Mouse (Mus musculus) C2C12 (cell line): ENCODE data around the gene Col4a1. TPM values are rescaled to one million over a fixed set of nuclear protein-coding genes. Genes with fewer than 3 reads are reported as not detected.
A peak's percentile ranks its signal among the peaks of the same experiment; 100 is the strongest.

Experiments used
- H3K27me3 ChIP-seq: one replicate; pipeline ENCODE4 v1.6.1; 2011; ENCODE audit not compliant: control insufficient read depth, insufficient read depth, insufficient read length
- H3K36me3 ChIP-seq: one replicate; pipeline ENCODE4 v1.6.1; 2011; ENCODE audit not compliant: control insufficient read depth, insufficient read depth
- H3K4me3 ChIP-seq: one replicate; pipeline ENCODE4 v1.5.1; 2011; ENCODE audit warnings: mild to moderate bottlenecking, control low read depth; ENCODE audit not compliant: poor library complexity, insufficient read depth, severe bottlenecking
- H3K79me2 ChIP-seq: one replicate; pipeline ENCODE4 v1.6.1; 2011; ENCODE audit not compliant: control insufficient read depth, insufficient read depth
- H3K79me3 ChIP-seq: one replicate; pipeline ENCODE4 v1.6.1; 2011; ENCODE audit warnings: low read depth, control low read depth
- H3ac ChIP-seq: one replicate; pipeline ENCODE3; 2011; ENCODE audit warnings: low read depth; ENCODE audit not compliant: control insufficient read depth, insufficient read length
- CEBPB ChIP-seq: IDR thresholded peaks from one replicate; pipeline ENCODE4 v1.6.1; 2011; ENCODE audit warnings: low read depth, mild to moderate bottlenecking, control low read depth, moderate library complexity
- CTCF ChIP-seq: IDR thresholded peaks from one replicate; pipeline ENCODE4 v1.5.1; 2011; ENCODE audit not compliant: control insufficient read depth, insufficient read depth, insufficient read length
- FOSL1 ChIP-seq: IDR thresholded peaks from one replicate; pipeline ENCODE4 v1.8.0; 2011; ENCODE audit warnings: mild to moderate bottlenecking, low read length; ENCODE audit not compliant: poor library complexity, insufficient read depth, severe bottlenecking
- MAX ChIP-seq: IDR thresholded peaks from one replicate; pipeline ENCODE4 v1.6.1; 2011; ENCODE audit warnings: mild to moderate bottlenecking, control low read depth
- MYOD1 ChIP-seq: IDR thresholded peaks from one replicate; pipeline ENCODE4 v1.6.1; 2011; ENCODE audit warnings: low read depth; ENCODE audit not compliant: control insufficient read depth, insufficient read length
- MYOG ChIP-seq: IDR thresholded peaks from one replicate; pipeline ENCODE4 v1.6.1; 2011; ENCODE audit not compliant: control insufficient read depth, insufficient read length; ENCODE audit errors: extremely low read depth
- USF1 ChIP-seq: IDR thresholded peaks from one replicate; pipeline ENCODE4 v1.6.1; 2011; ENCODE audit warnings: low read depth, mild to moderate bottlenecking, control low read depth, moderate library complexity
- polyA plus RNA-seq: library from polyadenylated mRNA; unstranded; fragments of >200 nt; fragmentation: generic; extraction: Trizol; gene quantifications from one replicate; pipeline ENCODE4 v1.2.1, GENCODE M21; 2012; ENCODE audit warnings: missing spikeins

Col4a1 gene
- polyA plus RNA-seq, 1 experiment = 74.7 TPM

- Histone ChIP-seq H3K79me2 (peaks cover 5% of the 10 kb centered on the region), H3ac (no peak overlapping the region), H3K36me3 (no peaks in the 10 kb centered on the region), H3K27me3 (no peaks in the 10 kb centered on the region), H3K79me3 (peaks cover 5% of the 10 kb centered on the region), H3K4me3 (no peak overlapping the region)
- TF ChIP-seq MYOD1 (peak; percentile 97), CEBPB (no peak)
Observed at GRCm38 (mm10) chr8:11355900-11356299, 43.3 kb upstream of the Col4a1 start.

GRCm38 (mm10) chr8:11354800-11355451 lies 42.3 kb upstream of the Col4a1 start:
- H3K79me3 ChIP-seq = peaks cover 6% of the 10 kb centered on the region
- H3ac ChIP-seq = no peak overlapping the region
- no peaks in the 10 kb centered on the region for H3K27me3 ChIP-seq
- peaks cover 15% of the 10 kb centered on the region for H3K79me2 ChIP-seq
- H3K4me3 ChIP-seq = no peak overlapping the region
- H3K36me3 ChIP-seq = no peaks in the 10 kb centered on the region
- no peak for TF ChIP-seq USF1
- TF ChIP-seq CTCF = no peak
- no peak for TF ChIP-seq MYOD1
- TF ChIP-seq FOSL1 = no peak
- TF ChIP-seq MAX = no peak
- TF ChIP-seq CEBPB = no peak
- no peak for TF ChIP-seq MYOG

- peaks cover 32% of the 10 kb centered on the region for H3K79me2 ChIP-seq
- TF ChIP-seq FOSL1 (no peak), USF1 (no peak), MYOD1 (no peak), CEBPB (no peak), MYOG (no peak), MAX (no peak), CTCF (no peak)
- no peak overlapping the region for H3K4me3 ChIP-seq
- no peaks in the 10 kb centered on the region for H3K27me3 ChIP-seq
- H3K79me3 ChIP-seq = peaks cover 11% of the 10 kb centered on the region
- no peaks in the 10 kb centered on the region for H3K36me3 ChIP-seq
- H3ac ChIP-seq = no peak overlapping the region
Observed at GRCm38 (mm10) chr8:11352514-11352913, 39.9 kb upstream of the Col4a1 start.

- H3ac ChIP-seq = no peak overlapping the region
- no peaks in the 10 kb centered on the region for H3K36me3 ChIP-seq
- TF ChIP-seq FOSL1 (no peak), CTCF (no peak), MYOG (no peak), CEBPB (no peak)
- H3K4me3 ChIP-seq = no peak overlapping the region
- no peaks in the 10 kb centered on the region for H3K27me3 ChIP-seq
- H3K79me3 ChIP-seq = peaks cover 12% of the 10 kb centered on the region
- peaks cover 42% of the 10 kb centered on the region for H3K79me2 ChIP-seq
Observed at GRCm38 (mm10) chr8:11351355-11351754, 38.7 kb upstream of the Col4a1 start.

- Histone ChIP-seq H3K79me3 (peaks cover 9% of the 10 kb centered on the region), H3K4me3 (no peak overlapping the region), H3ac (no peak overlapping the region), H3K27me3 (no peaks in the 10 kb centered on the region), H3K79me2 (peaks cover 42% of the 10 kb centered on the region), H3K36me3 (no peaks in the 10 kb centered on the region)
- TF ChIP-seq MYOD1 = peak; percentile 98
- no peak for TF ChIP-seq CTCF
Observed at GRCm38 (mm10) chr8:11348622-11349021, 36.0 kb upstream of the Col4a1 start.

GRCm38 (mm10) chr8:11347699-11348098 lies 35.1 kb upstream of the Col4a1 start:
- Histone ChIP-seq H3K4me3 (no peak overlapping the region), H3K79me3 (peaks cover 7% of the 10 kb centered on the region), H3K27me3 (no peaks in the 10 kb centered on the region), H3K79me2 (peaks cover 47% of the 10 kb centered on the region), H3ac (no peak overlapping the region), H3K36me3 (no peaks in the 10 kb centered on the region)
- TF ChIP-seq FOSL1 (no peak), MYOD1 (no peak), MYOG (no peak), CEBPB (no peak), CTCF (no peak), MAX (no peak), USF1 (no peak)
